Mouse (Mus musculus) CH12.LX (cell line): Measurements from ENCODE around the gene St7.

Source experiments
- CTCF ChIP-seq, 2 experiments: IDR thresholded peaks in 1 of 2; conservative IDR thresholded peaks in 1 of 2; 2 replicates each; pipeline ENCODE4 v1.5.1; 2011 to 2012; ENCODE audit warnings: low read depth in 2 of 2, low read length in 2 of 2, improper control_type of control experiment in 1 of 2, inconsistent platforms in 1 of 2, mild to moderate bottlenecking in 1 of 2, moderate library complexity in 1 of 2
- EP300 ChIP-seq: IDR thresholded peaks from 2 replicates; pipeline ENCODE4 v1.6.1; 2011; ENCODE audit warnings: low read length, improper control_type of control experiment
- MAX ChIP-seq: IDR thresholded peaks from 2 replicates; pipeline ENCODE4 v1.6.1; 2011; ENCODE audit warnings: low read length, improper control_type of control experiment
- MEF2A ChIP-seq: IDR thresholded peaks from 2 replicates; pipeline ENCODE4 v1.6.1; 2014; ENCODE audit warnings: low read depth, mild to moderate bottlenecking, inconsistent platforms, low read length, improper control_type of control experiment, borderline replicate concordance
- NRF1 ChIP-seq: IDR thresholded peaks from 2 replicates; pipeline ENCODE4 v1.6.1; 2014; ENCODE audit warnings: low read depth, mild to moderate bottlenecking, inconsistent platforms, low read length, improper control_type of control experiment, moderate library complexity
- POLR2A ChIP-seq: IDR thresholded peaks from 2 replicates; pipeline ENCODE4 v1.6.1; 2011; ENCODE audit warnings: low read depth, mild to moderate bottlenecking, improper control_type of control experiment, low read length
- POLR2AphosphoS2 ChIP-seq: IDR thresholded peaks from 2 replicates; pipeline ENCODE4 v1.6.1; 2011; ENCODE audit warnings: low read depth, low read length, improper control_type of control experiment
- RCOR1 ChIP-seq: conservative IDR thresholded peaks from 2 replicates; pipeline ENCODE4 v1.6.1; 2012; ENCODE audit warnings: low read depth, mild to moderate bottlenecking, inconsistent platforms, low read length, improper control_type of control experiment
- SIN3A ChIP-seq: IDR thresholded peaks from 2 replicates; pipeline ENCODE4 v1.6.1; 2012; ENCODE audit warnings: low read length, improper control_type of control experiment, inconsistent platforms
- SMC3 ChIP-seq: IDR thresholded peaks from 2 replicates; pipeline ENCODE4 v1.6.1; 2011; ENCODE audit warnings: low read depth, low read length, improper control_type of control experiment
- ZMIZ1 ChIP-seq: IDR thresholded peaks from 2 replicates; pipeline ENCODE4 v1.6.1; 2012; ENCODE audit warnings: low read depth, mild to moderate bottlenecking, inconsistent platforms, low read length, improper control_type of control experiment

DNA sequence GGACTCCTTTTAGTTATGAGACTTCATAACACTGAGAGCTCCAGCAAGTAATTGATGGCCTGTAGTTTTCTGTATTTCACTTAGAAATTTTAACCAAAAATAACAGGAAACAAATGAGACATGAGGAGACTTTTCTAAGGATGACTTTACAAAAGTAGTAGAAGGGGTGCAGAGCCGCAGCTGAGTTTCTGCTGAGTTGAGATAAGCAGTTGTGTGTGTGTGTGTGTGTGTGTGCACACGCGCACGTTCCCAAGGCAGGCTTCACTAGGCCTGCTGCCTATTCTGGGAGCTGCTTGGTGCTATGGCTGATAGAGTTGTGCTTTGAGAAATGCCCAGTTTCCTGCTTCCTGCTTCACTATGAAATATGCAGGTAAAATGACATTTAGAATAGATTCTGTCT is 50.6 kb downstream of the St7 start:
- TF ChIP-seq ZMIZ1 (no peak), CTCF (conservative IDR thresholded peaks at IDR 0.05 in 1 of 2, IDR thresholded peaks at IDR 0.05 in 1 of 2; ENCODE audit: low read depth in 2 of 2, low read length in 2 of 2) (no peak), RCOR1 (no peak), EP300 (no peak), SMC3 (no peak), POLR2A (no peak), MEF2A (no peak), POLR2AphosphoS2 (no peak), SIN3A (no peak), NRF1 (no peak), MAX (no peak)
